In genomic region chr15:84458983-84459382, GRCm38 (mm10) we compare ENCODE assay signal across 25 mouse cellular contexts. TPM values are rescaled to one million over a fixed set of nuclear protein-coding genes. Genes with fewer than 3 reads are reported as not detected.
DNase-seq lines count a peak whose midpoint lies in the region; ATAC-seq and TF ChIP-seq lines count a peak whose summit lies in the region.
"Had no signal": no experiment of that assay in that cellular context is flagged by ENCODE, and none has a peak within 500 bp of the region (broad histone marks: within the 10 kb centered on the region; RNA-seq: fewer than 3 reads in every experiment).

No protein-coding gene starts in this region.

- H3K4me1 ChIP-seq in forebrain, embryonic 10.5 days = peaks cover 9% of the 10 kb centered on the region
- H3K4me1 ChIP-seq in forebrain, postnatal 0 days (ENCODE audit: insufficient read depth) = no peaks in the 10 kb centered on the region
- no peaks in the 10 kb centered on the region for H3K4me1 ChIP-seq in liver, embryonic 16.5 days (ENCODE audit: control insufficient read depth, low read depth, low read length)
- H3K4me1 ChIP-seq: embryonic facial prominence, embryonic 12.5 days had no signal

- peak overlapping the region; percentile 30; the same call in 1 of the 2 replicates for H3K27ac ChIP-seq in forebrain, embryonic 10.5 days
- H3K27ac ChIP-seq in forebrain, postnatal 0 days (ENCODE audit: low read depth, low read length) = no peak overlapping the region
- no peak overlapping the region for H3K27ac ChIP-seq in liver, embryonic 16.5 days (ENCODE audit: low read length)
- H3K27ac ChIP-seq: embryonic facial prominence, embryonic 10.5 days; embryonic facial prominence, embryonic 12.5 days; forebrain, embryonic 12.5 days had no signal

- H3K9me3 ChIP-seq in forebrain, embryonic 10.5 days = 0 out of 2 replicates have a peak, but pooled peaks cover 4% of the 10 kb centered on the region
- H3K9me3 ChIP-seq in forebrain, postnatal 0 days (ENCODE audit: low read length) = no peaks in the 10 kb centered on the region
- H3K9me3 ChIP-seq in liver, embryonic 16.5 days (replicated peaks; ENCODE audit: control insufficient read depth, low read length) = no peaks in the 10 kb centered on the region
- H3K9me3 ChIP-seq: embryonic facial prominence, embryonic 10.5 days; embryonic facial prominence, embryonic 12.5 days; forebrain, embryonic 12.5 days had no signal

- no peak for TF ChIP-seq CTCF in forebrain, postnatal 0 days (IDR thresholded peaks at IDR 0.05; ENCODE audit: low read depth)

- H3K36me3 ChIP-seq in forebrain, embryonic 10.5 days (replicated peaks) = no peaks in the 10 kb centered on the region
- H3K36me3 ChIP-seq in forebrain, postnatal 0 days (ENCODE audit: insufficient read depth) = no peaks in the 10 kb centered on the region
- H3K36me3 ChIP-seq in liver, embryonic 16.5 days (ENCODE audit: control insufficient read depth, insufficient read depth) = no peaks in the 10 kb centered on the region
- H3K36me3 ChIP-seq: embryonic facial prominence, embryonic 10.5 days; embryonic facial prominence, embryonic 12.5 days; forebrain, embryonic 12.5 days; G1E had no signal

- H3K4me2 ChIP-seq in forebrain, postnatal 0 days (ENCODE audit: low read depth) = no peak overlapping the region
- H3K4me2 ChIP-seq in liver, embryonic 16.5 days (ENCODE audit: low read depth, low read length) = no peak overlapping the region
- H3K4me2 ChIP-seq: embryonic facial prominence, embryonic 12.5 days; forebrain, embryonic 12.5 days had no signal

- no peak for DNase-seq in forebrain, embryonic 10.5 days (ENCODE audit: extremely low spot score, low spot score)
- no peak for DNase-seq in forebrain, postnatal 0 days
- no peak for DNase-seq in liver
- peak; percentile 10 for DNase-seq in lung, postnatal 36 days
- DNase-seq in lung, postnatal 10 days = no peak
- DNase-seq: adrenal gland, adult 8-10 months; adrenal gland, postnatal 14 days; adrenal gland, postnatal 36 days; B cell, adult 2 months; cerebellum, adult 11-12 months; cerebellum, adult 2 months; cerebellum, adult 9-10 months; cerebellum, postnatal 10 days; cerebellum, postnatal 25 days had no signal

- no peak for ATAC-seq in forebrain, postnatal 0 days
- peak; percentile 56; the same call in 1 of the 2 replicates for ATAC-seq in liver, embryonic 16.5 days (ENCODE audit: low read depth)
- ATAC-seq: activated CD4-positive, CD25-positive, alpha-beta regulatory T cell, adult 4 months; CD4-positive, CD25-positive, alpha-beta regulatory T cell, adult 4 months; forebrain, embryonic 14.5 days; forebrain, embryonic 16.5 days; Patski had no signal

- 57% methylated on average over 6 of the region's 6 CpGs for WGBS in forebrain, embryonic 10.5 days
- WGBS in forebrain, postnatal 0 days = 34% methylated on average over 6 of the region's 6 CpGs
- 50% methylated on average over 6 of the region's 6 CpGs for WGBS in liver, embryonic 16.5 days (ENCODE audit: insufficient replicate concordance)

- H3K4me3 ChIP-seq in forebrain, embryonic 10.5 days = no peak overlapping the region
- H3K4me3 ChIP-seq in forebrain, postnatal 0 days (ENCODE audit: low read depth, low read length) = no peak overlapping the region
- no peak overlapping the region for H3K4me3 ChIP-seq in liver, embryonic 16.5 days (ENCODE audit: low read depth, low read length)
- H3K4me3 ChIP-seq: embryonic facial prominence, embryonic 10.5 days; embryonic facial prominence, embryonic 12.5 days; forebrain, embryonic 12.5 days had no signal

- H3K9ac ChIP-seq in forebrain, postnatal 0 days = no peak overlapping the region
- H3K9ac ChIP-seq in liver, embryonic 16.5 days (ENCODE audit: low read depth, low read length) = no peak overlapping the region
- H3K9ac ChIP-seq: forebrain, embryonic 12.5 days had no signal

- H3K27me3 ChIP-seq in forebrain, embryonic 10.5 days (ENCODE audit: poor library complexity, severe bottlenecking) = no peaks in the 10 kb centered on the region
- no peaks in the 10 kb centered on the region for H3K27me3 ChIP-seq in forebrain, postnatal 0 days (ENCODE audit: insufficient read depth, low read length)
- H3K27me3 ChIP-seq in liver, embryonic 16.5 days (ENCODE audit: control insufficient read depth, insufficient read depth, low read depth, low read length) = no peaks in the 10 kb centered on the region
- H3K27me3 ChIP-seq: embryonic facial prominence, embryonic 12.5 days; forebrain, embryonic 12.5 days had no signal

RNA-seq across cellular contexts. Expression of gene Shisal1, which starts 12.1 kb away (rescaled TPM):
- polyA plus RNA-seq in forebrain, embryonic 10.5 days (2016; fragmentation: Nextera tagmentation; extraction: Ambion mirVana) = 1.0 TPM in 2 replicates
- 28.8 and 48.4 TPM in 2 replicates for total RNA-seq in forebrain, postnatal 0 days (2014; rRNA removed)
- 10.8 and 19.0 TPM in 2 replicates for polyA plus RNA-seq in forebrain, postnatal 0 days (2015; fragmentation: Nextera tagmentation; extraction: Ambion mirVana)
- polyA plus RNA-seq in liver, embryonic 16.5 days (2015; fragmentation: Nextera tagmentation; extraction: Ambion mirVana) = 0.15 and 0.21 TPM in 2 replicates
- total RNA-seq: CH12.LX had no signal
- polyA plus RNA-seq: activated CD4-positive, CD25-positive, alpha-beta regulatory T cell, adult 4 months; CD4-positive, CD25-positive, alpha-beta regulatory T cell, adult 4 months; G1E had no signal
